Mouse (Mus musculus) ES-E14 (cell line): ENCODE measurements at regions not wholly inside any gene's neighbourhood (a gene's known extent, or its start where the extent isn't known, plus 50 kb on each side); places are given as distances from the start of the nearest gene placed in this dataset.

Experiments
- CHD2 ChIP-seq: IDR thresholded peaks from 2 replicates; pipeline ENCODE4 v1.6.1; 2014; ENCODE audit warnings: mild to moderate bottlenecking, low read depth, low read length, inconsistent platforms
- ZNF384 ChIP-seq: IDR thresholded peaks from 2 replicates; pipeline ENCODE4 v1.6.1; 2012; ENCODE audit warnings: low read depth, low read length, inconsistent platforms

DNA sequence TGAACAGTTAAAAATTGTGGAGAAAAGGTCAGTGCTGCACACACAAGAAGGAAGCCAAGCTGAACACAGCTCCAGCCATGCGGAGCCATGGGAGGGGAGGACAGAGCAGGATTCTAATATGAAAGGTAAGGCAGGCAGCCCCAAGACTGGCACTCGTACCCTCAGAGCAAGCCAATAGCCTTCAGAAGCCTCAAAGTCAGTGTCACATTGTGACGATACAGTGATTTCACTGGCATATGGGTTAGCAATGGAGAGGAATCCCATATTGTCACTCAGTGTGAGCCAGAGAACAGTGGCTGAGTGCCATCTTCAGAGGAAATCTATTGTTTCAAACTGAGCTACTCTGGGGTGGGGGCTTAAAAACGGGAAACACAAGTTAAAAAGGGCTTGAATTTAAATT lies 181.4 kb upstream of the Zic1 start:
- TF ChIP-seq CHD2 (no peak), ZNF384 (no peak)
